Mouse (Mus musculus) MEL-GATA-1-ER (cell line): Measurements from ENCODE around the gene Olfr782.
"Not testable (repeated sequence)": the region's sequence is repeated elsewhere in the genome, so short reads cannot be mapped to it uniquely, and the experiment has no call there.

ENCODE experiments used
- DNase-seq: peaks from one replicate; pipeline ENCODE4 v3.0.0-alpha.2; 2012; ENCODE audit warnings: low read depth; ENCODE audit errors: extremely low read depth

Gene Olfr782

GRCm38 (mm10) chr10:129348550-129348949, at the start of gene Olfr782:
Olfr782 (plus strand) TSS chr10:129348850.
- no peak for DNase-seq

GRCm38 (mm10) chr10:129312973-129313372, 35.7 kb upstream of the Olfr782 start:
- DNase-seq, result not testable (repeated sequence)

GRCm38 (mm10) chr10:129313521-129313920, 35.1 kb upstream of the Olfr782 start:
- DNase-seq, result not testable (repeated sequence)

GRCm38 (mm10) chr10:129317817-129318216, 30.8 kb upstream of the Olfr782 start, which contains the start of gene Olfr780:
Olfr780 (plus strand) TSS chr10:129318117.
- no peak for DNase-seq

- no peak for DNase-seq
These were observed 20.1 kb upstream of the Olfr782 start, which contains the start of gene Olfr781 for GRCm38 (mm10) chr10:129328554-129328953. Olfr781 (plus strand) TSS chr10:129328854.

- DNase-seq, result not testable (repeated sequence)
These were observed 3.8 kb downstream of the Olfr782 start for GRCm38 (mm10) chr10:129352475-129352874.

GRCm38 (mm10) chr10:129356496-129356895, 7.8 kb downstream of the Olfr782 start:
- DNase-seq, result not testable (repeated sequence)

GRCm38 (mm10) chr10:129357307-129357706, 8.7 kb downstream of the Olfr782 start:
- DNase-seq, result no peak

GRCm38 (mm10) chr10:129374051-129374450, 25.4 kb downstream of the Olfr782 start:
- DNase-seq, result not testable (repeated sequence)

- no peak for DNase-seq
These were observed 35.1 kb downstream of the Olfr782 start, which contains the start of gene Olfr784 for GRCm38 (mm10) chr10:129383783-129384182. Olfr784 (plus strand) TSS chr10:129384083.

- no peak for DNase-seq
These were observed 52.2 kb downstream of the Olfr782 start for GRCm38 (mm10) chr10:129400892-129401291.
